Mouse (Mus musculus): ENCODE measurements around the gene Med10. TPM values are rescaled to one million over a fixed set of nuclear protein-coding genes. Genes with fewer than 3 reads are reported as not detected.

Med10 gene
- polyA plus RNA-seq (2015; fragmentation: Nextera tagmentation; extraction: Ambion mirVana), result 135 TPM in 2 replicates

- H3K36me3 ChIP-seq (replicated peaks), result no peaks in the 10 kb centered on the region
- no peak for ATAC-seq (replicated peaks)
- no peak within 1 kb of the TSS for H3K4me3 ChIP-seq
- H3K4me1 ChIP-seq, result no peaks in the 10 kb centered on the region
- no peaks in the 10 kb centered on the region for H3K27me3 ChIP-seq (replicated peaks)
- H3K9me3 ChIP-seq, result no peaks in the 10 kb centered on the region
- H3K27ac ChIP-seq, result no peak within 1 kb of the TSS
- no peak within 1 kb of the TSS for H3K9ac ChIP-seq
- no peak within 1 kb of the TSS for H3K4me2 ChIP-seq
- 83% methylated on average over 5 of the region's 5 CpGs for WGBS
Measured at GRCm38 (mm10) chr13:69802095-69802494, at the start of gene Med10. Gene Med10, plus strand, starts transcription at chr13:69802395.

- Histone ChIP-seq H3K27me3 (replicated peaks) (0 out of 2 replicates have a peak, but pooled peaks cover 3% of the 10 kb centered on the region), H3K27ac (no peak overlapping the region), H3K9me3 (no peaks in the 10 kb centered on the region), H3K4me2 (no peak overlapping the region), H3K4me3 (no peak overlapping the region), H3K36me3 (replicated peaks) (no peaks in the 10 kb centered on the region), H3K9ac (no peak overlapping the region), H3K4me1 (no peaks in the 10 kb centered on the region)
- WGBS, result 95% methylated on average over 2 of the region's 2 CpGs
- ATAC-seq (replicated peaks), result no peak
Measured at GRCm38 (mm10) chr13:69752875-69753274, 49.3 kb upstream of the Med10 start.

- Histone ChIP-seq H3K4me2 (no peak overlapping the region), H3K27ac (no peak overlapping the region), H3K9ac (no peak overlapping the region), H3K27me3 (replicated peaks) (no peaks in the 10 kb centered on the region), H3K4me1 (no peaks in the 10 kb centered on the region), H3K4me3 (no peak overlapping the region), H3K9me3 (no peaks in the 10 kb centered on the region), H3K36me3 (replicated peaks) (no peaks in the 10 kb centered on the region)
- WGBS, result 77% methylated on average over 6 of the region's 6 CpGs
- no peak for ATAC-seq (replicated peaks)
Measured at GRCm38 (mm10) chr13:69758979-69759378, 43.2 kb upstream of the Med10 start.

- H3K27me3 ChIP-seq (replicated peaks), result no peaks in the 10 kb centered on the region
- H3K9me3 ChIP-seq, result no peaks in the 10 kb centered on the region
- WGBS, result 83% methylated on average over 10 of the region's 10 CpGs
- H3K36me3 ChIP-seq (replicated peaks), result no peaks in the 10 kb centered on the region
- no peak overlapping the region for H3K9ac ChIP-seq
- no peak for ATAC-seq (replicated peaks)
- no peak overlapping the region for H3K4me2 ChIP-seq
- H3K27ac ChIP-seq, result no peak overlapping the region
- H3K4me1 ChIP-seq, result no peaks in the 10 kb centered on the region
- no peak overlapping the region for H3K4me3 ChIP-seq
Measured at GRCm38 (mm10) chr13:69761393-69761792, 40.8 kb upstream of the Med10 start.

- Histone ChIP-seq H3K9ac (no peak overlapping the region), H3K4me2 (no peak overlapping the region), H3K27me3 (replicated peaks) (no peaks in the 10 kb centered on the region), H3K27ac (no peak overlapping the region), H3K36me3 (replicated peaks) (no peaks in the 10 kb centered on the region), H3K9me3 (no peaks in the 10 kb centered on the region), H3K4me3 (no peak overlapping the region), H3K4me1 (no peaks in the 10 kb centered on the region)
- WGBS, result 60% methylated on average over 9 of the region's 9 CpGs
- no peak for ATAC-seq (replicated peaks)
Measured at GRCm38 (mm10) chr13:69764646-69765045, 37.5 kb upstream of the Med10 start.

GRCm38 (mm10) chr13:69768152-69768551 is 34.0 kb upstream of the Med10 start:
- WGBS, result 90% methylated on average over 10 of the region's 10 CpGs
- H3K27ac ChIP-seq, result no peak overlapping the region

GRCm38 (mm10) chr13:69770538-69771456 is 31.4 kb upstream of the Med10 start:
- Histone ChIP-seq H3K9me3 (no peaks in the 10 kb centered on the region), H3K36me3 (replicated peaks) (no peaks in the 10 kb centered on the region), H3K27ac (no peak overlapping the region), H3K27me3 (replicated peaks) (no peaks in the 10 kb centered on the region), H3K4me3 (no peak overlapping the region), H3K4me2 (no peak overlapping the region), H3K4me1 (no peaks in the 10 kb centered on the region), H3K9ac (no peak overlapping the region)
- ATAC-seq (replicated peaks), result peak; percentile 39; the same call in 1 of the 2 replicates
- WGBS, result 78% methylated on average over 12 of the region's 12 CpGs

More at GRCm38 (mm10) chr13:69768152-69768551, 34.0 kb upstream of the Med10 start:
- H3K27me3 ChIP-seq (replicated peaks), result no peaks in the 10 kb centered on the region
- H3K4me2 ChIP-seq, result no peak overlapping the region
- H3K4me1 ChIP-seq, result no peaks in the 10 kb centered on the region
- no peak overlapping the region for H3K4me3 ChIP-seq
- no peaks in the 10 kb centered on the region for H3K9me3 ChIP-seq
- H3K9ac ChIP-seq, result no peak overlapping the region
- ATAC-seq (replicated peaks), result no peak
- no peaks in the 10 kb centered on the region for H3K36me3 ChIP-seq (replicated peaks)

- ATAC-seq (replicated peaks), result no peak
- 76% methylated on average over 4 of the region's 4 CpGs for WGBS
- no peak overlapping the region for H3K9ac ChIP-seq
Measured at GRCm38 (mm10) chr13:69772358-69772757, 29.8 kb upstream of the Med10 start.

GRCm38 (mm10) chr13:69778221-69778620 is 24.0 kb upstream of the Med10 start:
- Histone ChIP-seq H3K27me3 (replicated peaks) (no peaks in the 10 kb centered on the region), H3K4me3 (no peak overlapping the region), H3K4me2 (no peak overlapping the region), H3K36me3 (replicated peaks) (no peaks in the 10 kb centered on the region), H3K27ac (no peak overlapping the region), H3K9me3 (no peaks in the 10 kb centered on the region), H3K9ac (no peak overlapping the region), H3K4me1 (no peaks in the 10 kb centered on the region)
- WGBS, result 91% methylated on average over 19 of the region's 19 CpGs
- no peak for ATAC-seq (replicated peaks)

More at GRCm38 (mm10) chr13:69772358-69772757, 29.8 kb upstream of the Med10 start:
- no peaks in the 10 kb centered on the region for H3K9me3 ChIP-seq
- no peaks in the 10 kb centered on the region for H3K4me1 ChIP-seq
- H3K27me3 ChIP-seq (replicated peaks), result no peaks in the 10 kb centered on the region
- no peak overlapping the region for H3K27ac ChIP-seq
- no peaks in the 10 kb centered on the region for H3K36me3 ChIP-seq (replicated peaks)
- H3K4me3 ChIP-seq, result no peak overlapping the region
- no peak overlapping the region for H3K4me2 ChIP-seq

GRCm38 (mm10) chr13:69788704-69789103 is 13.5 kb upstream of the Med10 start:
- Histone ChIP-seq H3K4me3 (no peak overlapping the region), H3K4me1 (0 out of 2 replicates have a peak, but pooled peaks cover 2% of the 10 kb centered on the region), H3K9me3 (no peaks in the 10 kb centered on the region), H3K27me3 (replicated peaks) (no peaks in the 10 kb centered on the region), H3K36me3 (replicated peaks) (no peaks in the 10 kb centered on the region), H3K9ac (no peak overlapping the region), H3K27ac (no peak overlapping the region), H3K4me2 (no peak overlapping the region)
- ATAC-seq (replicated peaks), result no peak
- WGBS, result 82% methylated on average over 5 of the region's 5 CpGs

- Histone ChIP-seq H3K4me2 (no peak overlapping the region), H3K9me3 (no peaks in the 10 kb centered on the region), H3K27me3 (replicated peaks) (no peaks in the 10 kb centered on the region), H3K36me3 (replicated peaks) (no peaks in the 10 kb centered on the region), H3K4me1 (0 out of 2 replicates have a peak, but pooled peaks cover 2% of the 10 kb centered on the region), H3K27ac (no peak overlapping the region), H3K9ac (no peak overlapping the region), H3K4me3 (no peak overlapping the region)
- WGBS, result 98% methylated on average over 1 of the region's 1 CpGs
- peak; percentile 56; the same call in 1 of the 2 replicates for ATAC-seq (replicated peaks)
Measured at GRCm38 (mm10) chr13:69791814-69792213, 10.4 kb upstream of the Med10 start.

- no peak overlapping the region for H3K9ac ChIP-seq
- 0 out of 2 replicates have a peak, but pooled peaks cover 2% of the 10 kb centered on the region for H3K4me1 ChIP-seq
- H3K27ac ChIP-seq, result 0 out of 2 replicates have a peak overlapping the region, but pooled peaks have one; percentile 34
- 59% methylated on average over 12 of the region's 12 CpGs for WGBS
- H3K4me2 ChIP-seq, result no peak overlapping the region
- no peaks in the 10 kb centered on the region for H3K27me3 ChIP-seq (replicated peaks)
- no peaks in the 10 kb centered on the region for H3K36me3 ChIP-seq (replicated peaks)
- H3K9me3 ChIP-seq, result no peaks in the 10 kb centered on the region
- no peak overlapping the region for H3K4me3 ChIP-seq
- ATAC-seq (replicated peaks), result peak; percentile 54; the same call in 1 of the 2 replicates
Measured at GRCm38 (mm10) chr13:69792541-69793009, 9.6 kb upstream of the Med10 start.

All from midbrain, embryonic 15.5 days (tissue).